Mouse (Mus musculus) testis, postnatal 10 days (tissue): ENCODE measurements around the gene Ceacam5.

ENCODE experiments used
- DNase-seq: peaks from one replicate; pipeline ENCODE4 v3.0.0; 2021; ENCODE audit warnings: low spot score

Gene Ceacam5

DNA sequence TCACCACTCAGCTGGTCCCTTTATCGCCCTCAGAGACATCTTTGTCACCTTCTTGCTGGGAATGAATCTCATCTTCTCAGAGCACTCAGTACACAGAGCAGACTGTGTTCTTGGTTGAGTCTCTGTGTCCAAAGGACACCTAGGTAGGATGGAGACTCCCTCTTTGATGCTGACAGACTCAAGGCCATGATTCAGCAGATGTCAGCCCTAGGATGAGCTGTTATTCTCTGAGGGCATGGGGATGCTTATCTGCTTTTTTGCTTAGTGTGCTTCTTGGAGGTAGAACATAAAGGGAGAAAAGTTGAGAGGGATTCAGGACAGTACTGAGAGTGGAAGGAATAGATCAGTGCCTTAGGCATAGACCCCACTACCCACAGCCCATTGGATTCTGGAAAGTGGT, at the start of gene Ceacam5:
TSS of gene Ceacam5 (plus strand) at position 301 of the 400 bp plus-strand sequence.
- DNase-seq = no peak
